Mouse (Mus musculus): Measurements from ENCODE around the gene Fbxw21.

The Fbxw21 gene

DNA sequence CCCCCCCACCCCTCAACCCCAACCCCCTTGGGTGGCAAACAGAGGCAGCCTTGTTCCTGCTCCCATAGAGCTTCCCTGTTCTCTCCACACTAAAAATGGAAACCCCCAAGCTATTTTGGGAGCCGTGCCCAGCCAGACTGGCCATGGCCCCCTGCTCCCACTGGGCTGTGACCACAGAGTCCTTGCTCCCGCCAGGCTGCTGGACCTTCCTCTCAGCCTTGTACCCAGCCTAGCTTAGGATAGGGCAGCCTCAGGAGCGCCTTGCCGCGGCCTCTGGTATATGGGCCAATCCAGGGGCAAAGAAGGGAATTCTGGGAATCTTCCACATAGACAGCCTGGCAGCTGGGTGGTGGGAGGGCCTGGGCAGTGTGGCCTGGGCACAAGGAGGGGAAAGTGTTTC lies 64.0 kb downstream of the Fbxw21 start:
- ChIA-PET POLR2A (interaction anchor here in 2 of 4 experiments (0.6 to 4.3 kb wide), 13 partner anchors 10 to 649 kb away, joined by 3 to 32 read pairs (median 6); partner anchors contain the start of genes Atrip (in 2 of the 2), Ccdc51 (in 2 of the 2), Pfkfb4 (in 2 of the 2) and Tma7 (in 2 of the 2)), CTCF (interaction anchor here in 1 of 4 experiments (2.6 kb wide), 1 partner anchor 10 kb away, joined by 9 read pairs; no protein-coding TSS in a partner anchor)

DNA sequence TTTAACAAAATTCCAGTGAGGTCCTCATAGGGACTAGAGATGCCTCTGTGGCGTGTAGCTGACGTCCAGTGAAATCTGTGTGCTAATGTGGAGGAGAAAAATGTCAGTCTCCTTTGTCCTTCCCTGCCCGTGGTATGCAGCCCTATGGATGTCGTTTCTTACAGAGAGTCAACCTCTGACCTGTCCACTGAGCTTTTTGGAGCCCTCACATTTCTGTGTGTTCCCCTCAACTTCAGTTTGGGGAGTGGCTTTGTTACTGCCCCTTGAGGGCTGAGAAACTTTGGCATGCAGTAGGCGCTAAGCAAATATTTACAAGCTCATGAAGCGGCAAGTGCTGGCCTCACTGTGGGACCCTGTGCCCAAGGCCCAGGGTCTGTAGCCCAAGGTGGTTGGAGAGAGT lies 64.5 kb downstream of the Fbxw21 start:
- POLR2A ChIA-PET, result interaction anchor here in 2 of 4 experiments (0.7 to 4.3 kb wide), 20 partner anchors 8 to 776 kb away, joined by 3 to 32 read pairs (median 6); partner anchors contain the start of genes Atrip (in 2 of the 2), Ccdc51 (in 2 of the 2), Pfkfb4 (in 2 of the 2) and Tma7 (in 2 of the 2)
- CTCF ChIA-PET, result interaction anchor here in 1 of 4 experiments (1.5 to 2.6 kb wide), 2 partner anchors 10 to 16 kb away, joined by 4 to 9 read pairs; partner anchors contain the start of gene Ccdc51

DNA sequence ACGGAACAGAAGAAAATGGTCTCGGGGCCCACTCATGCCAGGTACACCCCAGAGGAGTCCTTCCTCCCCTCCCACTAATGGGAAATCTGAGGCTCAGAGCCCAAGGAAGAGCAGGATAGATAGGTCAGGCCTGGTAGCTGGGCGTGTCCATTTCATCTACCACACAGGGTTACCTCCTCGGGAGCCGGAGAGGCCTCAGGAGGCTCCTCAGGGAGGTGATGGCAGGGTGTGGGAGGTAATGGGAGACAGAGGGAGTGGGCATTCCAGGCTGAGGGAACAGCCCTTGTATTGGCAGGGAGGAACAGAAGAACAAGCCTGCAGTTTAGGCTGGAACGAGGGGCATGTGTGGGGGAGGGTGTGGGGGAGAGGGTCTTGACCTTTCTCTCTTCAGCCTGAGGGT lies 65.0 kb downstream of the Fbxw21 start:
- ChIA-PET POLR2A (interaction anchor here (0.5 to 4.3 kb wide), 27 partner anchors 9 to 776 kb away, joined by 3 to 32 read pairs (median 5); partner anchors contain the start of genes Atrip (in 2 of the 4), Ccdc51 (in 2 of the 4), Pfkfb4 (in 2 of the 4) and Tma7 (in 2 of the 4)), CTCF (interaction anchor here in 2 of 4 experiments (1.0 to 2.6 kb wide), 3 partner anchors 9 to 37 kb away, joined by 4 to 9 read pairs (median 4); partner anchors contain the start of genes Ccdc51 (in 1 of the 2) and Trex1 (in 1 of the 2))

DNA sequence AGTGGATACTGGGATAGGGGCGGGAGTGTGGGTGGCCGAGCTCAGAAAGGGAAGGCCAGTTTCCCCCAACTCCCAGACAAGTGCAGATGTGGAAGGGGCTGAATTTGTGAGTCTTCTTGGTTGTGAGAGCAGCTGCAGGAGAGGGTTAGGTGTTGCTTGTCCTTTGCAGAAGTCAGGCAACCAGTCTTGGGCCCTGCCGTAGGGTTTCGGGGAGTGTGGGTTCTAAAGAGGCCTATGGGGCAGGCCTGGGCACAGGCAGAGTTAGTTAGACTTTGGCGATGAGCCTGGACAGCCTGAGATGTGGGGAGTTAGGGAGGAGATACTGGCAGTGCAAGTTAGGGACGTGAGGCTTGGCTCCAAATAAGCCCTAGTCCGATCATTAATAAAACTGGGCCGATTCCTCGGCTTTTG lies 65.6 kb downstream of the Fbxw21 start:
- ChIA-PET POLR2A (interaction anchor here (0.6 to 4.3 kb wide), 37 partner anchors 8 to 804 kb away, joined by 3 to 32 read pairs (median 4); partner anchors contain the start of genes Atrip (in 3 of the 4), Pfkfb4 (in 3 of the 4), Ccdc51 (in 2 of the 4) and Tma7 (in 2 of the 4)), CTCF (interaction anchor here in 3 of 4 experiments (0.5 to 2.6 kb wide), 8 partner anchors 9 to 942 kb away, joined by 3 to 9 read pairs (median 3); partner anchors contain the start of genes Ccdc51 (in 2 of the 3), Tma7 (in 1 of the 3) and Trex1 (in 1 of the 3))

DNA sequence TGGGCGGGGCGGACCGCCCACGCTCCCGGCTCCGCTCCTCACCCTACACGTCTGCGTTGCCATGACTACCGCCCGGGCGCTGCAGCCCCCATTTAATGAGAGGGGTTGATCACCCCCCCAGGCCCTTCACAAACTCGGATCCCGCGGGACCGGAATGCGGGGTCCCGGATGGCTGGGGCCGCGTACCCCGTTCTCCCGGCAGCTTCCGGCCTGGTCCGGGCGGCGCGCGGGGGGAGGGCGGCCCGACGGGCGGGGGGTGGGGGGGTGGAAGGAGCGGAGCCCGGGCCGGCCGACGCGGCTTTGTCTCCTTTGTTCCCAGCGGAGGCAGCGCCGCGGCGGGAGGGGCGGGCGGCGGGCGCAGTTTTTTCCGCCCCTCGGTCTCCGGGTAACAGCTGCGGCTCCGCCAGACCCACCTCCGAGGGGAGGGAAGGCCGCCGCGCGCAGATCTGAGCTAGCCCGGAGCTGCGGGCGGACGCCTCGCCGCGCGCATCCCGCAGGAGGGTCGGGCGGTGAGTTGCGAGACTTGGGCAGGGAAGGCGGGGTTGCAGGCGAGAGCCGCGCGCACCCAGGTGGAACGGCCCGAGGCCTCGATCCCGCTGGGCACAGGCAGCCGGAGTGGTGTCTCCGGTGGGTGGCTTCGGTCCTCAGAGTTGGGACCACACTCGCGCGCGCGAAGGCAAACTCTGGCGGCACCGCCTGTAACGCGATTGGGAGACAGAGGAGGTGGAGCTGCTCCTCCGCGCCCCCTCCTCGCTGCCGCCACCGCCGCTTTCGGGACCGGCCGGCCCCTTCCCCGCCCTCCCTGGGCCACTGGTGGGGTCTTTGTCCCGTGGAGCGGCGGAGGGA lies 66.5 kb downstream of the Fbxw21 start, which contains the start of gene Plxnb1:
Gene Plxnb1, plus strand, starts transcription at position 253 of the 846 bp plus-strand sequence.
- ChIA-PET POLR2A (interaction anchor here (0.6 to 4.3 kb wide), 29 partner anchors 9 to 805 kb away, joined by 3 to 32 read pairs (median 4); partner anchors contain the start of genes Atrip (in 3 of the 4), Pfkfb4 (in 3 of the 4), Ccdc51 (in 2 of the 4) and Tma7 (in 2 of the 4)), CTCF (interaction anchor here in 2 of 4 experiments (0.5 to 2.6 kb wide), 9 partner anchors 8 to 943 kb away, joined by 3 to 9 read pairs (median 3); partner anchors contain the start of genes Atrip (in 1 of the 2), Ccdc51 (in 1 of the 2) and Tma7 (in 1 of the 2))

DNA sequence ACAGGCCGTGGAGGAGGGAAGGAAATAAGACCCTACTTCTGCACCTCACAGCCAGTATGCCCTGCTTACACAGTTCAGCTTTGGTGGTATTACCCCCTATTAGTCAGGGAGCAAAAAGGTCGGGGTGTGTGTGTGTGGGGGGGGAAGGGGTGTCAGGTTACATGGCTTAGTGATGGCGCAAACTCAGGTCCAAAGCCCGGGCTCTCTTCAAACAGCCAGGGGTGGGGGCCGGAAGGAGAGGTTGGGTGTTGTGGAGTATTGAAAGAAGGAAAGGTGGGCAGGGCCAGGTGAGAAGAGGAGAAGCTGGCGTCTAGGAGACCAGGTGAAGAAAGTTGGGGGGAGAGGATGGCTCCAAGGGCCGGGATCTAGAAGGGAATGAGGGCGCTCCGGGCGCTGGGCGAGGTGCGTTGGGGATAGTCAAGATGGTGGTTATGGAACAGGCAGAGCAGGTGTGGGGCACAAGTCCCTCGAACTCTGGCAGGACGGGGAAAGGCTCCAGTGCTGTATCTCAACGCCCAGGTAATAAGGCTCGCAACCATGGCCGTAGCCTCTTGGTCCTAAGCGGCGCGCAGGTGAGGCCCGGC lies 67.2 kb downstream of the Fbxw21 start:
- POLR2A ChIA-PET, result interaction anchor here (0.6 to 4.3 kb wide), 15 partner anchors 8 to 262 kb away, joined by 3 to 32 read pairs (median 4); partner anchors contain the start of genes Atrip (in 3 of the 4), Ccdc51 (in 2 of the 4), Tma7 (in 2 of the 4) and Pfkfb4 (in 1 of the 4)
- CTCF ChIA-PET, result interaction anchor here in 2 of 4 experiments (0.7 to 1.0 kb wide), 3 partner anchors 17 to 592 kb away, joined by 3 to 6 read pairs (median 3); partner anchors contain the start of gene Atrip (in 1 of the 2)

DNA sequence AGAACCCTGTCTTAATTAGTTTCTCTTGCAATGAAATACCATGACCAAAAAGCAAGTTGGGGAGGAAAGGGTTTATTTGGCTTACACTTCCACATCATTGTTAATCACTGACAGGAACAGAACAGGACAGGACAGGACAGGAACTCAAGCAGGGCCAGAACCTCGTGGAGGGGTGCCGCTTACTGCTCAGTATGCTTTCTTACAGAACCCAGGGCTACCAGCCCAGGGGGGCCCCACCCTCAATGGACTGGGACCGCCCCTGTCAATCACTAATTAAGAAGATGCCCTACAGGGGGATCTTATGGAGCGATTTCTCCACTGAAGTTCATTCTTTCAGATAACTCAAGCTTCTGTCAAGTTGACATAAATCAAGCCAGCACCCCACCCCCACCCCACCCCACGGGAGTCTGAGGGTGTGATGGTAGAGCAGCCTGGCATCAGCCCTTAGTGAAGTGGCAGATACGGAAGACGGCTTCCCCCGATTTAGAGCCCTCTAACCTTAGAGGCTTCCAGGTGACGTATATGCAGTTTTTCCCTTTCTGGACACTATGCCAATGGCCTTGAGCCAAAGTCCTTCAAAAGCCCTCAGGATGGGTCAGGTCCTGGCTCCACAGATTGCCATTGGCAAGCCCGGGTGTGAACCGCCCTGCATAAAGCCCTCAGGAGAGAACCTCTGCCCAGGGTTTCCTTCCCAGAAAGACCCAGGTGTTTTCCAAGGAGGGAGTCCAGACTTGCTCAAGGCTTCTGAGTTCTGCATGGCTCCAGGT lies 67.9 kb downstream of the Fbxw21 start:
- ChIA-PET CTCF (interaction anchor here in 2 of 4 experiments (0.6 to 0.7 kb wide), 2 partner anchors 17 to 731 kb away, joined by 3 to 4 read pairs; no protein-coding TSS in a partner anchor), POLR2A (interaction anchor here in 2 of 4 experiments (0.6 to 4.3 kb wide), 8 partner anchors 11 to 830 kb away, joined by 3 to 32 read pairs (median 4); partner anchors contain the start of genes Atrip (in 2 of the 2), Ccdc51 (in 1 of the 2), Tma7 (in 1 of the 2) and Trex1 (in 1 of the 2))

DNA sequence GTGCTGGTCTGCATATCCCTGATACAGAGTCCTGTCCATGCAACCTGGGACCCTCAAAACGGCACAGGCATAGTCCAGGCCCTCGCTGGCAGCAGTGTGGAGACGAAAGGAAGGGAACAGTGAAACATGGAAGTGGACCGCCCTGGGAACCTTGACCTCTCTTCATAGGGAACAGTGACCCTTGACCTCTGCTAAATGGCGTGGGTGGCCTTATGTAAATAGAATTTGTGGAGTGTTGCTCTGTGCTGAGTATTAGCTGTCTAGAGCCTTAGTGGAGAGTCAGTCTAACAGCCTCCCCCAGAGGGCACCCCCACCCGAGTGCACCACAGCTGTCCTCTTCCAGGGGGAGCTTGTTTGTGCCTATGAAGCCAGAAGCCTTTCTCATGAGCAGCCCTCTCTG lies 69.0 kb downstream of the Fbxw21 start:
- CTCF ChIA-PET, result no interaction called here
- POLR2A ChIA-PET, result interaction anchor here in 2 of 4 experiments (0.8 to 1.2 kb wide), 3 partner anchors 11 to 19 kb away, joined by 3 to 4 read pairs (median 3); partner anchors contain the start of gene Atrip (in 1 of the 2)

DNA sequence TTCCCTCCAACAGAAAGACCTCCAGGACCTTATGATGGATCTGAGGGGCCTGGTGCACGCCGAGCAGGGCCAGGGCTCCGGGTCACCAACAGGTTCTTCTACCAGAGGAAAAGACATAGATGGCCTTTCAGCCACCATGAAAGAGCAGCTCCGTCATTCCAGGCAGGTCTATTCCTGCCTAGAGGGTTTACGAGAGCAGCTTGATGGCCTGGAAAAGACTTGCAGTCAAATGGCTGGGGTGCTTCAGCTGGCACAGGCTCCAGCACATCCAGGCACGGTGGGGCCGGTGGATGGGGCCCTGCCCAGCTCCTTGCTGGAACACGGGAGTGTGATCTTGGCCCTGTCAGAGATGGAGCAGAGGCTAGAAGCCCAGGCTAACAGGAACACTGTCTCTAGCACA lies 70.0 kb downstream of the Fbxw21 start:
- ChIA-PET POLR2A (interaction anchor here in 2 of 4 experiments (0.5 to 2.5 kb wide), 7 partner anchors 10 to 801 kb away, joined by 3 to 11 read pairs (median 3); partner anchors contain the start of genes Ccdc51 (in 2 of the 2), Tma7 (in 2 of the 2) and Atrip (in 1 of the 2)), CTCF (interaction anchor here in 2 of 4 experiments (0.8 to 1.4 kb wide), 2 partner anchors 29 to 32 kb away, joined by 3 read pairs; partner anchors contain the start of gene Trex1 (in 1 of the 2))

DNA sequence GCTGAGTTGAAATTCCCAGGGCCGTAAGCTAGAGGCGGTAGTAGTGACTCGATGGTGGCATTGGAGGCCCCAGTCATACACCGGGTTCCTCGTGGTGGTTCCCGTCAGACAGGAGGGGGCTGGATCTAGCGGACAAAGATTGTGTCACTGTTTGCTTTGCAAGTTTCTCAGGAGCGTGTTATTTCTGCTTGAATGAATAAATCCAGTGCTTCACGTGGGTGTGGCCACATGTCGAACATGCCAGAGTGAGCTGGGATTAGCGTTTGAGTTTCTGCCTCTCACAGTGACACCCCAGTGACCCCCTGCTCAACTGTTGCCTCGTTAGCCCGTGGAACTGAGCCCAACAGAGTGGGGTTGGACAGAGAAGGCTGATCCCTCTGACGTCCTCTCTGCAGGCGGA lies 71.4 kb downstream of the Fbxw21 start:
- ChIA-PET POLR2A (interaction anchor here in 3 of 4 experiments (0.6 to 2.5 kb wide), 7 partner anchors 8 to 99 kb away, joined by 3 to 11 read pairs (median 5); partner anchors contain the start of genes Ccdc51 (in 2 of the 3), Tma7 (in 2 of the 3), Atrip (in 1 of the 3) and Pfkfb4 (in 1 of the 3)), CTCF (interaction anchor here in 1 of 4 experiments (1.4 kb wide), 1 partner anchor 31 kb away, joined by 3 read pairs; the partner anchor contains the start of gene Trex1)

All from embryonic stem cell, embryonic (primary cell).